Mouse (Mus musculus) 3T3-L1 (cell line): Measurements from ENCODE around the gene Golga2.
A peak's percentile ranks its signal among the peaks of the same experiment; 100 is the strongest.

ENCODE experiments used
- DNase-seq: peaks from one replicate; pipeline ENCODE4 v3.0.0-alpha.2; 2015; ENCODE audit warnings: low read depth, low spot score

Golga2 gene

DNA sequence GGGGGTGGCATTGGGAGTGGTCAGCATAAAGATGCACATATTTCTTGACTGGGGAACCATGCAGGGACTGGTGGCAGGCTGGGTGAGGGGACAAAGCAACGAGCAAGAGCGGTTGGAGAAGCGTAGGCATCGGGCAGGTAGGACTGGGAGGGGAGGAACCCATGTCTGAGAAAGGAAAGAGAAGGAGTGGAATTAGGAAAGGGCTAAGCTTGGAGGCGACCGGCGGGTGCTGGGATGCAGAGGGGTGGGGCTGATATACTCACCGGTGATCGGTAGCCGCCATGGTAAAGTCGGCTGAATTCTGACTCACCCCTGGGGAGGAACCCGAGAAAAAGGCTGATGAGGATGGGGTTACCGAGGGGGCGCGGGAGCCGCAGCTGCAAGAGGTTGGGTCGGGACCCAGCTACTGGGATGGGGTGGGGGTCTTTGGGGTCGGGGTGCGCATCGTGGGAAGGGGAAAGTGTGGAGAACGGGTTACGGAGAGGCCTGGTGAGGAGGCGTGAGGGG lies at the start of gene Golga2:
Gene Golga2, plus strand, starts transcription at position 51 of the 507 bp plus-strand sequence.
- DNase-seq: peak; percentile 60

GRCm38 (mm10) chr2:32237571-32237970 lies 49.6 kb upstream of the Golga2 start:
- DNase-seq: peak; percentile 36

- DNase-seq: no peak
These were observed 48.3 kb upstream of the Golga2 start for GRCm38 (mm10) chr2:32238708-32239435.

DNA sequence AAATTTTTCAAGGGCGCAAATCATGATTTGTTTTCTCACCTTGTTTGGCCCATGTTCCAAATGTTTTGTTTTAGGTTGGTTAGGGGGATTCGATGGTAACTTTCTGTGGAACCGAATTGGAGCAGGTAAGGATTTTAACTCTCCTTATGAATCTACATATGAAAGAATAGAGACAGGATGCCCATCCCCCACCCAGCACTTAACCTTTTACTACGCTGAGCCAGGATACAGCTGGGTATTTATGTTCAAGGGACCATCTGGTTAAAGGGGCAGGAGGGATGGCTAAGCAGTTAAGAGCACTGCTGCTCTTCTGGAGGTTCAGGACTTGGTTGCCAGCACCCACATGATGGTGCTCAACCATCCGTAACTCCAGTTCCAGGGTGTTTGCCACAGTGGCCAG lies 46.6 kb upstream of the Golga2 start:
- DNase-seq: no peak

- DNase-seq: no peak
These were observed 44.2 kb upstream of the Golga2 start for GRCm38 (mm10) chr2:32242986-32243385.

DNA sequence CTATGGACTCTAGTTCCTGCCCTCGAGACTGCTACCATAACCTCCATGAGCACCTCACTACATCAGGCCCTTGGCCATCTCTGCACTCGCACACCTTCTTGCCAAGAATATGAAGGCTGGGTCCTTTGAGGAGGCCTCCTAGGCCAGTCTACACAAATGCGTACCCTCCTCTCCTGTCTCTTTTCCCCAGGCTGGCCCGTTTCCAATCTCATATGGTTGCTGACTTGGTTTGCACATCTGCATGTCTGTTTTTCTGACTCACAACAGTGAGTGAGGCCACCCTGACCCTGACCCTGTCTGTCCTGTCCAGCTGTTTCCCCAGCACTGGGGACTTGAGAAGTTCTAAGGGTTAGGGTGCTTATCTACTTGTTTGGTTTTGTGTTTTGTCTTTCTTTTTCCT lies 40.4 kb upstream of the Golga2 start:
- DNase-seq: no peak

- no peak for DNase-seq
These were observed 38.5 kb upstream of the Golga2 start for GRCm38 (mm10) chr2:32248377-32249361.

GRCm38 (mm10) chr2:32251791-32252527 lies 35.2 kb upstream of the Golga2 start:
- no peak for DNase-seq

DNA sequence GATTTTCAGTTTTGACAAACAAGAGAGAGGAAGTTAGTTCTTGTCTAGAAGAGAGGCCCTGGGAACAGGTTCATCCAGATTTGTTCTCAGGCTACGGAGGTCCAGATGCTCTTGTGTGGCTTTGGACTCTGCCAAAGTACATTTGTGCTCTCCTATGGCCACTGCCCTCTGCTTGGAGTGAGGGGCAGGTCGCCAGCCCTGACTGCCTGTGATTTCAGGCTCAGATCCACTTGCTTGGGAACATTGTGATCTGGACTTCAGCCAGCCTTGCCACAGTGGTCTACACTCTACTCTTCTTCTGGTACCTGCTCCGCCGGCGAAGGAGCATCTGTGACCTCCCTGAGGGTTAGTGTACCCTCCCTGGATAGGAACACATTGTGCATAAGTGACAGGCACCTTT lies 34.5 kb upstream of the Golga2 start:
- no peak for DNase-seq

DNA sequence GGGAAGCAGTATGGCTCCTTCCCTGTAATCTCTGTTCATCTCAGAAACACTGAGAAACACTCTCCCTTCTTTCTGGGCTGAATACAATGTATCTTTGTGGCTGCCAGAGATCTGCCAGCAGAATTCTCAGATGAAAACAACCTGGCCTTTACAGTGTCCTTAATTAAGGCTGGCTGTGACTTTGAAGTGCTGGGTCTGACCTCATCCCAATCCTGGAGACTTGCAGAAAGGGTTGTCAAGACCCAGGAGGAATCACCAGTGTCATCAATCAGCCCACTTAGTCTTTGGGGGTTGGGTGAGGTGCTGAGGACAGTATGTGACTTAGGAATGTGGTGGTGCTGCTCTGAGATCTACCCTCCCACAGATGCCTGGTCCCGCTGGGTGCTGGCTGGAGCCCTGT lies 33.8 kb upstream of the Golga2 start:
- DNase-seq: no peak

GRCm38 (mm10) chr2:32254563-32254962 lies 32.6 kb upstream of the Golga2 start:
- DNase-seq: no peak

- DNase-seq: no peak
These were observed 30.9 kb upstream of the Golga2 start for GRCm38 (mm10) chr2:32256273-32256672.

- DNase-seq: peak; percentile 39
These were observed 28.2 kb upstream of the Golga2 start for GRCm38 (mm10) chr2:32258887-32259533.

DNA sequence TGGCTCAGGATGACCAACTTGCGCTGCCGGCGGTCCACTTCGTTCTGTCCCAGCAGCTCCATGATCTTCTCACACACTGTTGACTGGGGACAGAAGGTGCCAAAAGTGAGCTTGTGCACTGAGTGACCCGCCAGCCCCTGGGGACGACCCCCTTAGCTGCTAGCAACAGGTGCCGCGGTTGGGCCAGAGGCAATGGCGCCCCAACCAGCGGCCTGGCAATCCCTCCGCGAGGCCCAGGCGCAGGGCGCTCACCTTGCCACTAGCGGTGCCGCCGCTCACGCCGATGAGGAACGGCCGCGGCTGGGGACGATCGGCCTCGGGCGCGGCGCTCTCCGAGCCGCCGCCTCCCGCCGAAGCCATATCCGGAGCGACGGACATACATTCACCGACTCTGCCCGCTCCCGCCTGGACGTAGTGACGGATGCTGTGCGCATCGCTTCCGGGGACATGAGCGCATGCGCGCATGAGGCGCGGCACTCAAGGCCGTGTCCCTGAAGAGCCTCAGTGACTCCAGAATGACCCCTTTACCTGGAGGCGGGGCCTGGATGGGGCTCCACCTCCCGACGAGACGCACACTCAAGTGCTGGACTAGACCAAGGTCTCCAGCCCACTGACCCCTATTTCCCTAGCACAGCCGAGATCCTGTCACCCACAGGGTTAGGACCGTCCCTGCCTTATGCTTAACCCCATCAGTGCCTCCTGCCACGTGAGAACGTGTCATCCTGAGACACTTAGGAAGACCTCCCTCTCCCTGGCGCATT lies 27.3 kb upstream of the Golga2 start, which contains the start of gene Uck1:
Gene Uck1, minus strand, starts transcription at position 503 of the 761 bp plus-strand sequence.
- DNase-seq: peak; percentile 95

GRCm38 (mm10) chr2:32260635-32261034 lies 26.5 kb upstream of the Golga2 start:
- DNase-seq: peak; percentile 72

GRCm38 (mm10) chr2:32275823-32276222 lies 11.4 kb upstream of the Golga2 start:
- DNase-seq: no peak

GRCm38 (mm10) chr2:32282289-32282688 lies 4.9 kb upstream of the Golga2 start:
- no peak for DNase-seq

DNA sequence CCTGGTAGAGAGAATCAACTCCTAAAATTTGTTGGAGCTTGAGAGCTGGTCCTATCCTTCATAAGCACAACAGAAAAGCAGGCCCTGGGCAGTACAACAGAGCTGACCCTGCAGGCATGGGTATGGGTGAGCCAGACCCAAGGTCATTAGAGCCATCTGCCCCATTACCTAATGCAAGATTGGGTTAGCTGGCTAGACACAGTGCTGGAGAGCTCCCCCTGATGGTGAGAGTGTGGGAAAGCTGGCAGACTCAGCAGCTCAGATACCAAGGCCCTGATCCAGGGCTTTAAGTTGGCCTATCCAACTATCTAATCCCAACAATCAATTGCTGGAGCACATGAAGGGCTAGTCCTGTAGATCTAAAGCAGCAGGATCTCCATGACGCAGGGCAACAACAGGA lies 4.5 kb upstream of the Golga2 start:
- peak; percentile 82 for DNase-seq

DNA sequence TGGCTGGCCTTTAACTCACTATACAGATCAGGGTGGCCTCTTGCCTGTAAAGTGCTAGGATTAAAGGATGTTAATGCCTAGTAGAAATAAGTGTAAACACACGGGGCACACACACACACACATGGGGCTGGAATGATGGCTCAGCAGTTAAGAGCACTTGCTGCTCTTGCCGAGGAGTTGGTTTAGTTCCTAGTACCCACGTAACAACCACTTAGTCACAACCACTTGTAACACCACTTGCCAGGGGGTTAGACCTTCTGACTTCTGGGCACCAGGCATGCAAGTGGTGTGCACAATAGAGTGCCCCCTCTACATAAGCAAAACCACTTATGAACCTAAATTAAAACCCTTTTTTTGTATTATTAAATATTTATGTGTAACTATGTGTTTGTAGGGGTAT lies 3.2 kb upstream of the Golga2 start:
- no peak for DNase-seq

DNA sequence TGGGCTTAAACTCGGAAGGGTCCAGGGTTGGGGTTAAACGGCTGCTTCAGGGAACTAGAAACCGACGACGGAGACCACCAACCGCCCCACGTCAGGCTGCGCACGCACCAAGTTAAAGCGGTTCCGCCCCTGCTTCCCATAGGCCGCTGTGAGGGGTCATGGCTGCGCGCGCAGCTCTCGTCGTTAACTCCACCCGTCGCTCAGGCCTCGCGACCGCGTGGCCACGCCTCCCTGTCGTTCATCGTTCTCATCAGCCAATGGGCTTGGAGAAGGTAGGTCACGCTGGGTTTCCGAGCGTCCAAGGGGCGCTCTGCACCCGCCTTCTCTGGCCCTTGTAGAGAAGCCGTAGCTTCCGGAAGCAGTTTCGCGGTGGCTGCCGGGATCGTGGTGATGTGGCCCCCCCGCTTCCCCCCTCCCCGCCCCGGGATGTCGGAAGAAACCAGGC lies 761 bp downstream of the Golga2 start, which contains the start of gene Swi5:
Gene Swi5, minus strand, starts transcription at position 153 of the 445 bp plus-strand sequence.
- DNase-seq: peak; percentile 100
